Mouse (Mus musculus): Measurements from ENCODE around the gene Nkx6-1.

GRCm38 (mm10) chr5:101655418-101655817 lies 9.4 kb downstream of the Nkx6-1 start:
- TF ChIP-seq CTCF (IDR thresholded peaks at IDR 0.05; ENCODE audit: low read depth, low read length) (no peak), TAL1 (conservative IDR thresholded peaks at IDR 0.05; ENCODE audit: low read depth, low read length) (no peak), GATA1 (IDR thresholded peaks at IDR 0.05; ENCODE audit: borderline replicate concordance, low read length) (no peak), POLR2AphosphoS5 (IDR thresholded peaks at IDR 0.05; ENCODE audit: insufficient replicate concordance, low read depth, low read length) (no peak)
